Mouse (Mus musculus): ENCODE measurements around the gene Lmtk2.

GRCm38 (mm10) chr5:144097902-144098639 lies 2.2 kb upstream of the Lmtk2 start:
- no peak for TF ChIP-seq POU5F1 (IDR thresholded peaks at IDR 0.05; ENCODE audit: borderline replicate concordance, low read length)
- no peak for TF ChIP-seq NANOG (IDR thresholded peaks at IDR 0.05; ENCODE audit: borderline replicate concordance, low read length)
- TF ChIP-seq CTCF (conservative IDR thresholded peaks at IDR 0.05; ENCODE audit: low read length), result no peak
